ENCODE assay signal across 9 mouse cellular contexts in genomic region chr17:34078148-34078547, GRCm38 (mm10). TPM values are rescaled to one million over a fixed set of nuclear protein-coding genes. Genes with fewer than 3 reads are reported as not detected.
"Had no signal": no experiment of that assay in that cellular context is flagged by ENCODE, and none has a peak within 500 bp of the region (broad histone marks: within the 10 kb centered on the region; RNA-seq: fewer than 3 reads in every experiment).

No protein-coding gene starts in this region.

- H3K9me3 ChIP-seq: limb, embryonic 10.5 days; liver, embryonic 13.5 days; lung, embryonic 15.5 days had no signal

- H3K36me3 ChIP-seq: limb, embryonic 10.5 days; liver, embryonic 13.5 days; lung, embryonic 15.5 days had no signal

- H3K9ac ChIP-seq: liver, embryonic 13.5 days; liver, postnatal 0 days; lung, embryonic 15.5 days had no signal

- H3K4me1 ChIP-seq: liver, embryonic 13.5 days; lung, embryonic 15.5 days had no signal

- H3K4me3 ChIP-seq: layer of hippocampus, adult 2 months; limb, embryonic 10.5 days; liver, embryonic 13.5 days; lung, embryonic 15.5 days; myocyte had no signal

- H3K4me2 ChIP-seq: liver, embryonic 13.5 days; lung, embryonic 15.5 days had no signal

- H3K27ac ChIP-seq: layer of hippocampus, adult 2 months; limb, embryonic 10.5 days; liver, embryonic 13.5 days; lung, embryonic 15.5 days; macrophage had no signal

RNA-seq across cellular contexts. Expression of gene H2-Oa, which starts 14.0 kb away (rescaled TPM):
- total RNA-seq: left cerebral cortex, adult 18-20 months had no signal
- polyA plus RNA-seq: midbrain, embryonic 14.5 days had no signal
